Mouse (Mus musculus) 3T3-L1 (cell line): ENCODE results near the gene Serpina11.
"Not testable (repeated sequence)": the region's sequence is repeated elsewhere in the genome, so short reads cannot be mapped to it uniquely, and the experiment has no call there.

Source experiments
- DNase-seq: peaks from one replicate; pipeline ENCODE4 v3.0.0-alpha.2; 2015; ENCODE audit warnings: low read depth, low spot score

Serpina11 gene

GRCm38 (mm10) chr12:103971080-103971479 lies 18.7 kb downstream of the Serpina11 start:
- peak; percentile 0 for DNase-seq

GRCm38 (mm10) chr12:103969577-103970116 lies 20.1 kb downstream of the Serpina11 start:
- DNase-seq, result peak; percentile 0

- peak; percentile 0 for DNase-seq
Observed at GRCm38 (mm10) chr12:103966761-103967160, 23.0 kb downstream of the Serpina11 start.

- peak; percentile 1 for DNase-seq
Observed at GRCm38 (mm10) chr12:103963288-103963687, 26.5 kb downstream of the Serpina11 start.

GRCm38 (mm10) chr12:103962860-103963259 lies 26.9 kb downstream of the Serpina11 start:
- peak; percentile 28 for DNase-seq

- DNase-seq, result peak; percentile 1
Observed at GRCm38 (mm10) chr12:103962337-103962736, 27.4 kb downstream of the Serpina11 start.

- DNase-seq, result no peak
Observed at GRCm38 (mm10) chr12:103961716-103962115, 28.0 kb downstream of the Serpina11 start.

- no peak for DNase-seq
Observed at GRCm38 (mm10) chr12:103958798-103959197, 31.0 kb downstream of the Serpina11 start, which contains the start of gene Serpina1e. Gene Serpina1e (minus strand): TSS chr12:103958975.

- not testable (repeated sequence) for DNase-seq
Observed at GRCm38 (mm10) chr12:103956555-103956954, 33.2 kb downstream of the Serpina11 start.

GRCm38 (mm10) chr12:103952972-103953371 lies 36.8 kb downstream of the Serpina11 start:
- DNase-seq, result not testable (repeated sequence)

GRCm38 (mm10) chr12:103946243-103946642 lies 43.5 kb downstream of the Serpina11 start:
- no peak for DNase-seq
